Mouse (Mus musculus) ES-E14 (cell line): ENCODE results near the gene Unc93b1. TPM values are rescaled to one million over a fixed set of nuclear protein-coding genes. Genes with fewer than 3 reads are reported as not detected.

Experiments
- DNase-seq: peaks from one replicate; pipeline ENCODE4 v3.0.0-alpha.2; 2013; ENCODE audit warnings: low read depth, low spot score
- H3K27ac ChIP-seq: 2 replicates; pipeline ENCODE4 v1.5.1; 2012; ENCODE audit warnings: low read depth, mild to moderate bottlenecking, low read length, moderate library complexity, mixed read lengths; ENCODE audit not compliant: poor library complexity, insufficient read depth, severe bottlenecking
- H3K36me3 ChIP-seq: 2 replicates; pipeline ENCODE4 v1.6.1; 2012; ENCODE audit warnings: mild to moderate bottlenecking, low read length, moderate library complexity, mixed read lengths; ENCODE audit not compliant: control insufficient read depth, poor library complexity, insufficient read depth, severe bottlenecking
- H3K4me1 ChIP-seq, 2 experiments: fragments of 150-350 bp in 1 of 2; sonication (generic) in 1 of 2; 2 replicates each; pipeline ENCODE4 v1.6.1; 2012; ENCODE audit warnings: low read length in 2 of 2, mild to moderate bottlenecking in 1 of 2, mixed read lengths in 1 of 2; ENCODE audit not compliant: control insufficient read depth in 2 of 2, insufficient read depth in 2 of 2, poor library complexity in 1 of 2
- H3K4me3 ChIP-seq, 2 experiments: fragments of 150-350 bp in 1 of 2; sonication (generic) in 1 of 2; 2 replicates each; pipeline ENCODE4 v1.5.1; 2012; ENCODE audit warnings: low read length in 2 of 2, low read depth in 1 of 2, mild to moderate bottlenecking in 1 of 2, mixed read lengths in 1 of 2; ENCODE audit not compliant: insufficient read depth in 1 of 2, poor library complexity in 1 of 2, severe bottlenecking in 1 of 2
- H3K9ac ChIP-seq: 2 replicates; pipeline ENCODE4 v1.6.1; 2012; ENCODE audit warnings: low read depth, mild to moderate bottlenecking, low read length, mixed read lengths; ENCODE audit not compliant: poor library complexity, insufficient read depth, severe bottlenecking
- H3K9me3 ChIP-seq: fragments of 150-350 bp; sonication (generic); 2 replicates; pipeline ENCODE4 v1.6.1; 2012; ENCODE audit warnings: low read depth, mild to moderate bottlenecking, low read length; ENCODE audit not compliant: control insufficient read depth, insufficient read depth
- CHD2 ChIP-seq: IDR thresholded peaks from 2 replicates; pipeline ENCODE4 v1.6.1; 2014; ENCODE audit warnings: mild to moderate bottlenecking, low read depth, low read length, inconsistent platforms
- HCFC1 ChIP-seq: IDR thresholded peaks from 2 replicates; pipeline ENCODE4 v1.6.1; 2012; ENCODE audit warnings: low read length, inconsistent platforms, borderline replicate concordance; ENCODE audit not compliant: insufficient read depth
- MAFK ChIP-seq: IDR thresholded peaks from 2 replicates; pipeline ENCODE4 v1.6.1; 2014; ENCODE audit warnings: mild to moderate bottlenecking, low read depth, low read length, inconsistent platforms; ENCODE audit not compliant: insufficient read depth
- ZC3H11A ChIP-seq: IDR thresholded peaks from 2 replicates; pipeline ENCODE4 v1.6.1; 2012; ENCODE audit warnings: low read depth, mild to moderate bottlenecking, inconsistent platforms, low read length, borderline replicate concordance
- ZNF384 ChIP-seq: IDR thresholded peaks from 2 replicates; pipeline ENCODE4 v1.6.1; 2012; ENCODE audit warnings: low read depth, low read length, inconsistent platforms
- in situ Hi-C, 2 experiments: fragments of 600-800 bp; cut with MboI; formaldehyde crosslinking; loops; one replicate each; pipeline ENCODE4 v1.15.1; 2025; ENCODE audit warnings: low sequenced_read_pairs in 2 of 2, inconsistent platforms in 1 of 2; ENCODE audit not compliant: unreplicated experiment in 2 of 2
- total RNA-seq: library from RNA; depleted of rRNA; stranded (reverse); fragments of 300-350 nt; gene quantifications from 2 replicates; pipeline ENCODE4 v1.2.3, GENCODE M21; 2012

Unc93b1 gene
- total RNA-seq, 1 experiment = 3.9 TPM

GRCm38 (mm10) chr19:3991966-3992365 is 57.0 kb downstream of the Unc93b1 start:
- H3K27ac ChIP-seq = no peak overlapping the region
- H3K9me3 ChIP-seq = no peaks in the 10 kb centered on the region
- in situ Hi-C loops = no loop called here
- no peak overlapping the region for H3K4me3 ChIP-seq
- H3K4me1 ChIP-seq = peaks cover 0 to 9% of the 10 kb centered on the region in 2 experiments; a peak in 1 of 4 replicates
- H3K9ac ChIP-seq = no peak overlapping the region
- TF ChIP-seq CHD2 (no peak), ZNF384 (no peak), MAFK (no peak), ZC3H11A (no peak), HCFC1 (no peak)
- DNase-seq = no peak
- H3K36me3 ChIP-seq = no peaks in the 10 kb centered on the region

GRCm38 (mm10) chr19:3992416-3992815 is 57.4 kb downstream of the Unc93b1 start, which contains the start of gene Tbx10:
Gene Tbx10, plus strand, starts transcription at chr19:3992752.
- no peaks in the 10 kb centered on the region for H3K9me3 ChIP-seq
- no peaks in the 10 kb centered on the region for H3K36me3 ChIP-seq
- no peak within 1 kb of the TSS for H3K27ac ChIP-seq
- no peak within 1 kb of the TSS for H3K4me3 ChIP-seq
- TF ChIP-seq ZC3H11A = no peak
- TF ChIP-seq CHD2 = no peak
- TF ChIP-seq MAFK = no peak
- TF ChIP-seq ZNF384 = no peak
- no peak for TF ChIP-seq HCFC1
- H3K9ac ChIP-seq = no peak within 1 kb of the TSS
- peaks cover 0 to 9% of the 10 kb centered on the region in 2 experiments; a peak in 1 of 4 replicates for H3K4me1 ChIP-seq
- no peak for DNase-seq
- in situ Hi-C loops = no loop called here

GRCm38 (mm10) chr19:3994932-3995331 is 59.9 kb downstream of the Unc93b1 start:
- TF ChIP-seq ZNF384 (no peak), HCFC1 (no peak), ZC3H11A (no peak), MAFK (no peak), CHD2 (no peak)

GRCm38 (mm10) chr19:3995505-3995904 is 60.5 kb downstream of the Unc93b1 start:
- TF ChIP-seq CHD2 (no peak), ZNF384 (no peak), HCFC1 (no peak), MAFK (no peak), ZC3H11A (no peak)
- H3K9me3 ChIP-seq = no peaks in the 10 kb centered on the region
- H3K9ac ChIP-seq = no peak overlapping the region
- no peak overlapping the region for H3K4me3 ChIP-seq
- no peaks in the 10 kb centered on the region for H3K36me3 ChIP-seq
- peaks cover 0 to 5% of the 10 kb centered on the region in 2 experiments; a peak in 1 of 4 replicates for H3K4me1 ChIP-seq
- H3K27ac ChIP-seq = no peak overlapping the region
- no peak for DNase-seq
- in situ Hi-C loops = no loop called here

More at GRCm38 (mm10) chr19:3994932-3995331, 59.9 kb downstream of the Unc93b1 start:
- no peak overlapping the region for H3K27ac ChIP-seq
- DNase-seq = no peak
- no peak overlapping the region for H3K9ac ChIP-seq
- H3K4me3 ChIP-seq = no peak overlapping the region
- in situ Hi-C loops = no loop called here
- H3K36me3 ChIP-seq = no peaks in the 10 kb centered on the region
- peaks cover 0 to 5% of the 10 kb centered on the region in 2 experiments; a peak in 1 of 4 replicates for H3K4me1 ChIP-seq
- no peaks in the 10 kb centered on the region for H3K9me3 ChIP-seq

- Histone ChIP-seq H3K27ac (no peak overlapping the region), H3K9ac (no peak overlapping the region), H3K9me3 (no peaks in the 10 kb centered on the region), H3K36me3 (no peaks in the 10 kb centered on the region), H3K4me3 (no peak overlapping the region), H3K4me1 (peaks cover 0 to 5% of the 10 kb centered on the region in 2 experiments; a peak in 2 of 4 replicates)
- no peak for DNase-seq
- in situ Hi-C loops = no loop called here
- no peak for TF ChIP-seq ZNF384
- TF ChIP-seq MAFK = no peak
These were observed 61.1 kb downstream of the Unc93b1 start for GRCm38 (mm10) chr19:3996106-3996505.
